Mouse (Mus musculus): Measurements from ENCODE around the gene Tmem159.

Tmem159 gene

DNA sequence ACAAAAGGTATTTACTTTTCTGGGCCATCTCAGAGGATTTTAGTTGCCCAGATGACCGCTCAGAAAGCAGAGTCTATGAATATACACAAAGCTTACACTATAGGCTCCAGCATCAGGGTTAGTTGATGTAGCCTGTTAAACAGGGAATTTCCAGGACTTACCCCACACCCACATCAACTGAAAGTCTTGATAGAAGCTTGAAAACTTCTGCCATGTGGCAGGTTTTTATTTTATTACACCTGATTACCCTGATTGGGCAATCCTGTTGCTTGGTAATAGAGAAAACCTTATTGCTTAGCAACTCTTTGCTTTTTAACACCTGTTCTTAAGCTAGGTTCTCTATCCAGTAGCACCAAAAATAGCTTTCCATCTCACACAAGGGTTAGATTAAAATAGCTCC is 40.6 kb downstream of the Tmem159 start:
- DNase-seq (ENCODE audit: low spot score): no peak

GRCm38 (mm10) chr7:120145191-120145590 is 43.0 kb downstream of the Tmem159 start, which contains the start of gene Zp2:
Gene Zp2, minus strand, starts transcription at chr7:120145291.
- DNase-seq (ENCODE audit: low spot score): no peak

GRCm38 (mm10) chr7:120150257-120150656 is 48.1 kb downstream of the Tmem159 start:
- no peak for DNase-seq (ENCODE audit: low spot score)

- DNase-seq (ENCODE audit: low spot score): no peak
Measured at GRCm38 (mm10) chr7:120150898-120151297, 48.7 kb downstream of the Tmem159 start.

GRCm38 (mm10) chr7:120156841-120157409 is 54.8 kb downstream of the Tmem159 start:
- DNase-seq (ENCODE audit: low spot score): no peak

GRCm38 (mm10) chr7:120157575-120158061 is 55.5 kb downstream of the Tmem159 start:
- no peak for DNase-seq (ENCODE audit: low spot score)

GRCm38 (mm10) chr7:120158121-120158613 is 56.0 kb downstream of the Tmem159 start:
- DNase-seq (ENCODE audit: low spot score): no peak

DNA sequence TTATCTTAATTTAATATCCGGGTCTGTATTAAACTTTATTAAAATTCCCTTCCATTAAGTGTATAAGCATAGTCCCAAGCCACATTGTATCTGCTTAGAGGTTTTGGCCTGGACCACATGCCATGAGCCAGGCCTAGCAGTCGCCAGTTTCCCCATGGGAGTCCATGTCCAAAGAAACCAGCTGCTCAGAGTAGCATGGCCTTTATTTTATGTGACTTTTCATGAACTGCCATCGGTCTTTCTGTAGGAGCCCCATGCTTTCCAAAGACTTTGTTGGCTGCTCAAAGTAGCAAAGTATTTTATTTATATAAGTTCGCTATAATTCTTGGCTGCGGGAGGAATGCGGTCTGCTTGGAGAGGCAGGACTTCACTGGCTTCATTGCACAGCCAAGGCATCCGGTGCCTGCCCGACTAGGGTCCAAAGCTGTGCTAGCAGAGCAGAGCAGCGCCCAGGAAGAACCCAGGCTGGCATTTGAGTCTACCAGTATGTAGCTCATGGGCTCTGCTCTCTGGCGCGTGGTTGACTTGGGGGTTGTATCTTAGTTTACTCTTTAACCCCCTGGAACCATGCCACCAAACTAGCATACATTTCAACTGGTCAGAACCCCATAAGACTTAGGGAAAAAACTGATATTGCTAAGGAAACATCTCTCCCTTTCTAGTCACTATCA is 61.6 kb downstream of the Tmem159 start:
- DNase-seq (ENCODE audit: low spot score): no peak
